Mouse (Mus musculus) stomach, postnatal 0 days (tissue): Measurements from ENCODE around the gene Olfr1393. TPM values are rescaled to one million over a fixed set of nuclear protein-coding genes. Genes with fewer than 3 reads are reported as not detected.

Experiments
- ATAC-seq: fragments of 200-750 bp; cut with Nextera tagmentation; 2 replicates; pipeline ENCODE4 v1.8.0; 2017; ENCODE audit not compliant: low FRiP score, low TSS enrichment
- DNase-seq: peaks from one replicate; pipeline ENCODE4 v3.0.0-alpha.2; 2016; ENCODE audit warnings: low spot score
- H3K27ac ChIP-seq: fragments of 300-500 bp; sonication (generic); replicated peaks from 2 replicates; pipeline ENCODE4 v1.5.1; 2014; ENCODE audit warnings: mild to moderate bottlenecking, control low read depth
- H3K27me3 ChIP-seq: fragments of 300-500 bp; sonication (generic); 2 replicates; pipeline ENCODE4 v1.6.1; 2014; ENCODE audit warnings: low read length; ENCODE audit not compliant: control insufficient read depth, insufficient read depth
- H3K36me3 ChIP-seq: fragments of 300-500 bp; sonication (generic); 2 replicates; pipeline ENCODE4 v1.6.1; 2014; ENCODE audit warnings: low read length, mixed read lengths; ENCODE audit not compliant: control insufficient read depth, insufficient read depth
- H3K4me1 ChIP-seq: fragments of 300-500 bp; sonication (generic); replicated peaks from 2 replicates; pipeline ENCODE4 v1.6.1; 2014; ENCODE audit warnings: antibody characterized with exemption; ENCODE audit not compliant: control insufficient read depth, insufficient read depth
- H3K4me2 ChIP-seq: fragments of 300-500 bp; sonication (generic); replicated peaks from 2 replicates; pipeline ENCODE4 v1.6.1; 2014; ENCODE audit warnings: low read depth, mild to moderate bottlenecking, control low read depth, moderate library complexity
- H3K4me3 ChIP-seq: fragments of 300-500 bp; sonication (generic); 2 replicates; pipeline ENCODE4 v1.5.1; 2014; ENCODE audit warnings: low read depth, low read length, control low read depth
- H3K9ac ChIP-seq: fragments of 300-500 bp; sonication (generic); 2 replicates; pipeline ENCODE4 v1.6.1; 2014; ENCODE audit warnings: mild to moderate bottlenecking, low read length, control low read depth, mixed read lengths
- H3K9me3 ChIP-seq: fragments of 300-500 bp; sonication (generic); 2 replicates; pipeline ENCODE4 v1.6.1; 2016; ENCODE audit warnings: low read length; ENCODE audit not compliant: control insufficient read depth
- CTCF ChIP-seq: IDR thresholded peaks from 2 replicates; pipeline ENCODE4 v1.5.1; 2016; ENCODE audit warnings: antibody characterized with exemption, low read depth, mild to moderate bottlenecking, moderate library complexity
- EP300 ChIP-seq: optimal IDR thresholded peaks from 2 replicates; pipeline ENCODE3; 2016; ENCODE audit warnings: antibody characterized with exemption
- WGBS: fragments of 180-500 bp; shearing (Covaris S2); extraction: QIAGEN DNeasy Blood & Tissue Kit; methylation state at CpG from one replicate; pipeline ENCODE4 v1.1.7; 2014; 5-methylcytosine and 5-hydroxymethylcytosine counted together
- polyA plus RNA-seq: library from polyadenylated mRNA; unstranded; fragments of >200 nt; fragmentation: Nextera tagmentation; extraction: Ambion mirVana; gene quantifications from 2 replicates; pipeline ENCODE4 v1.2.1, GENCODE M21; 2015

Gene Olfr1393
- not detected in 2 replicates for polyA plus RNA-seq

- no peak within 1 kb of the TSS for H3K27ac ChIP-seq
- no peak for TF ChIP-seq CTCF
- TF ChIP-seq EP300, result no peak
- H3K4me1 ChIP-seq, result no peaks in the 10 kb centered on the region
- no peak within 1 kb of the TSS for H3K4me3 ChIP-seq
- no peaks in the 10 kb centered on the region for H3K27me3 ChIP-seq
- H3K9ac ChIP-seq, result no peak within 1 kb of the TSS
- WGBS, result 83% methylated on average over 3 of the region's 3 CpGs
- no peak for ATAC-seq
- no peaks in the 10 kb centered on the region for H3K9me3 ChIP-seq
- no peak for DNase-seq
- H3K36me3 ChIP-seq, result no peaks in the 10 kb centered on the region
- no peak within 1 kb of the TSS for H3K4me2 ChIP-seq
Measured at GRCm38 (mm10) chr11:49278222-49278621, at the start of gene Olfr1393. Olfr1393 (plus strand) TSS chr11:49278304.

GRCm38 (mm10) chr11:49232781-49233180 lies 45.3 kb upstream of the Olfr1393 start:
- no peaks in the 10 kb centered on the region for H3K36me3 ChIP-seq
- ATAC-seq, result no peak
- no peak overlapping the region for H3K4me3 ChIP-seq
- no peak overlapping the region for H3K4me2 ChIP-seq
- no peaks in the 10 kb centered on the region for H3K27me3 ChIP-seq
- no peak overlapping the region for H3K27ac ChIP-seq
- WGBS, result 66% methylated on average over 3 of the region's 3 CpGs
- TF ChIP-seq EP300 (no peak), CTCF (no peak)
- DNase-seq, result no peak
- no peak overlapping the region for H3K9ac ChIP-seq
- no peaks in the 10 kb centered on the region for H3K9me3 ChIP-seq
- no peaks in the 10 kb centered on the region for H3K4me1 ChIP-seq

- no peak overlapping the region for H3K4me2 ChIP-seq
- H3K4me1 ChIP-seq, result no peaks in the 10 kb centered on the region
- H3K36me3 ChIP-seq, result no peaks in the 10 kb centered on the region
- H3K9me3 ChIP-seq, result no peaks in the 10 kb centered on the region
- H3K27me3 ChIP-seq, result no peaks in the 10 kb centered on the region
- no peak overlapping the region for H3K4me3 ChIP-seq
- TF ChIP-seq EP300 (no peak), CTCF (no peak)
- WGBS, result 39% methylated on average over 3 of the region's 3 CpGs
- no peak overlapping the region for H3K27ac ChIP-seq
- no peak for DNase-seq
- H3K9ac ChIP-seq, result no peak overlapping the region
- no peak for ATAC-seq
Measured at GRCm38 (mm10) chr11:49235459-49236207, 42.5 kb upstream of the Olfr1393 start.

GRCm38 (mm10) chr11:49236891-49237290 lies 41.2 kb upstream of the Olfr1393 start:
- H3K4me2 ChIP-seq, result no peak overlapping the region

GRCm38 (mm10) chr11:49237532-49237931 lies 40.6 kb upstream of the Olfr1393 start:
- Histone ChIP-seq H3K9ac (no peak overlapping the region), H3K36me3 (no peaks in the 10 kb centered on the region), H3K4me1 (no peaks in the 10 kb centered on the region), H3K9me3 (no peaks in the 10 kb centered on the region), H3K27me3 (no peaks in the 10 kb centered on the region), H3K4me2 (no peak overlapping the region), H3K27ac (no peak overlapping the region), H3K4me3 (no peak overlapping the region)
- TF ChIP-seq CTCF, result no peak
- no peak for TF ChIP-seq EP300
- WGBS, result 30% methylated on average over 2 of the region's 2 CpGs
- ATAC-seq (no peak), DNase-seq (no peak)

More at GRCm38 (mm10) chr11:49236891-49237290, 41.2 kb upstream of the Olfr1393 start:
- Histone ChIP-seq H3K4me3 (no peak overlapping the region), H3K27ac (no peak overlapping the region), H3K27me3 (no peaks in the 10 kb centered on the region), H3K9ac (no peak overlapping the region), H3K4me1 (no peaks in the 10 kb centered on the region), H3K9me3 (no peaks in the 10 kb centered on the region), H3K36me3 (no peaks in the 10 kb centered on the region)
- ATAC-seq (no peak), DNase-seq (no peak)
- 51% methylated on average over 1 of the region's 1 CpGs for WGBS
- TF ChIP-seq EP300 (no peak), CTCF (no peak)

GRCm38 (mm10) chr11:49240310-49240709 lies 37.8 kb upstream of the Olfr1393 start:
- no peak for ATAC-seq
- Histone ChIP-seq H3K9ac (no peak overlapping the region), H3K27me3 (no peaks in the 10 kb centered on the region), H3K4me3 (no peak overlapping the region), H3K27ac (no peak overlapping the region), H3K4me2 (no peak overlapping the region), H3K4me1 (0 out of 2 replicates have a peak, but pooled peaks cover 5% of the 10 kb centered on the region), H3K9me3 (no peaks in the 10 kb centered on the region), H3K36me3 (no peaks in the 10 kb centered on the region)
- DNase-seq, result no peak
- TF ChIP-seq CTCF (no peak), EP300 (no peak)
- 63% methylated on average over 1 of the region's 1 CpGs for WGBS
